Mouse (Mus musculus): Measurements from ENCODE around the gene Col24a1. TPM values are rescaled to one million over a fixed set of nuclear protein-coding genes. Genes with fewer than 3 reads are reported as not detected.

Col24a1 gene
- polyA plus RNA-seq, 1 experiment from 2014 or later = 4.6 TPM

GRCm38 (mm10) chr3:145356865-145357487, 64.7 kb downstream of the Col24a1 start:
- H3K36me3 ChIP-seq = no peaks in the 10 kb centered on the region
- H3K9me3 ChIP-seq = no peaks in the 10 kb centered on the region
- no peak overlapping the region for H3K27ac ChIP-seq
- 78% methylated on average over 6 of the region's 6 CpGs for WGBS
- no peak overlapping the region for H3K4me2 ChIP-seq (replicated peaks)
- no peak for ATAC-seq (ENCODE audit: insufficient number of reproducible peaks, insufficient read depth, low FRiP score, low TSS enrichment)
- no peak overlapping the region for H3K9ac ChIP-seq
- H3K4me3 ChIP-seq = no peak overlapping the region
- no peaks in the 10 kb centered on the region for H3K4me1 ChIP-seq
- no peaks in the 10 kb centered on the region for H3K27me3 ChIP-seq

- Histone ChIP-seq H3K27me3 (no peaks in the 10 kb centered on the region), H3K4me1 (no peaks in the 10 kb centered on the region), H3K9ac (no peak overlapping the region), H3K9me3 (no peaks in the 10 kb centered on the region), H3K4me3 (no peak overlapping the region), H3K4me2 (replicated peaks) (no peak overlapping the region), H3K27ac (no peak overlapping the region), H3K36me3 (no peaks in the 10 kb centered on the region)
- no peak for ATAC-seq (ENCODE audit: insufficient number of reproducible peaks, insufficient read depth, low FRiP score, low TSS enrichment)
- 41% methylated on average over 3 of the region's 3 CpGs for WGBS
Observed at GRCm38 (mm10) chr3:145365227-145365626, 73.0 kb downstream of the Col24a1 start.

GRCm38 (mm10) chr3:145367176-145367717, 75.0 kb downstream of the Col24a1 start:
- Histone ChIP-seq H3K4me3 (no peak overlapping the region), H3K4me2 (replicated peaks) (no peak overlapping the region), H3K36me3 (no peaks in the 10 kb centered on the region), H3K9ac (no peak overlapping the region), H3K27ac (no peak overlapping the region), H3K27me3 (no peaks in the 10 kb centered on the region), H3K9me3 (no peaks in the 10 kb centered on the region), H3K4me1 (no peaks in the 10 kb centered on the region)
- WGBS = 48% methylated on average over 4 of the region's 4 CpGs
- ATAC-seq (ENCODE audit: insufficient number of reproducible peaks, insufficient read depth, low FRiP score, low TSS enrichment) = no peak

GRCm38 (mm10) chr3:145376298-145376697, 84.0 kb downstream of the Col24a1 start:
- ATAC-seq (ENCODE audit: insufficient number of reproducible peaks, insufficient read depth, low FRiP score, low TSS enrichment) = no peak
- no peak overlapping the region for H3K27ac ChIP-seq
- H3K36me3 ChIP-seq = no peaks in the 10 kb centered on the region
- no peak overlapping the region for H3K4me3 ChIP-seq
- H3K9me3 ChIP-seq = no peaks in the 10 kb centered on the region
- WGBS = 92% methylated on average over 3 of the region's 3 CpGs
- H3K4me2 ChIP-seq (replicated peaks) = no peak overlapping the region
- H3K27me3 ChIP-seq = no peaks in the 10 kb centered on the region
- peaks cover 4% of the 10 kb centered on the region; the same call in 1 of the 2 replicates for H3K4me1 ChIP-seq
- no peak overlapping the region for H3K9ac ChIP-seq

- H3K9ac ChIP-seq = no peak overlapping the region
- H3K36me3 ChIP-seq = no peaks in the 10 kb centered on the region
- 57% methylated on average over 13 of the region's 13 CpGs for WGBS
- H3K4me2 ChIP-seq (replicated peaks) = no peak overlapping the region
- no peak for ATAC-seq (ENCODE audit: insufficient number of reproducible peaks, insufficient read depth, low FRiP score, low TSS enrichment)
- no peak overlapping the region for H3K4me3 ChIP-seq
- H3K4me1 ChIP-seq = no peaks in the 10 kb centered on the region
- H3K27ac ChIP-seq = peak overlapping the region; percentile 46; the same call in 1 of the 2 replicates
- no peaks in the 10 kb centered on the region for H3K9me3 ChIP-seq
- no peaks in the 10 kb centered on the region for H3K27me3 ChIP-seq
Observed at GRCm38 (mm10) chr3:145383095-145383494, 90.8 kb downstream of the Col24a1 start.

GRCm38 (mm10) chr3:145386434-145386833, 94.2 kb downstream of the Col24a1 start:
- no peaks in the 10 kb centered on the region for H3K27me3 ChIP-seq
- H3K9me3 ChIP-seq = no peaks in the 10 kb centered on the region
- no peak overlapping the region for H3K4me2 ChIP-seq (replicated peaks)
- no peak overlapping the region for H3K27ac ChIP-seq
- no peaks in the 10 kb centered on the region for H3K36me3 ChIP-seq
- H3K9ac ChIP-seq = no peak overlapping the region
- H3K4me3 ChIP-seq = no peak overlapping the region
- H3K4me1 ChIP-seq = no peaks in the 10 kb centered on the region
- no peak for ATAC-seq (ENCODE audit: insufficient number of reproducible peaks, insufficient read depth, low FRiP score, low TSS enrichment)

- ATAC-seq (ENCODE audit: insufficient number of reproducible peaks, insufficient read depth, low FRiP score, low TSS enrichment) = no peak
- Histone ChIP-seq H3K4me1 (0 out of 2 replicates have a peak, but pooled peaks cover 3% of the 10 kb centered on the region), H3K27ac (no peak overlapping the region), H3K27me3 (no peaks in the 10 kb centered on the region), H3K36me3 (no peaks in the 10 kb centered on the region), H3K9ac (no peak overlapping the region), H3K4me3 (no peak overlapping the region), H3K4me2 (replicated peaks) (no peak overlapping the region), H3K9me3 (no peaks in the 10 kb centered on the region)
- 83% methylated on average over 4 of the region's 4 CpGs for WGBS
Observed at GRCm38 (mm10) chr3:145390681-145391080, 98.4 kb downstream of the Col24a1 start.

- Histone ChIP-seq H3K27ac (peak overlapping the region; percentile 30; the same call in 1 of the 2 replicates), H3K9me3 (no peaks in the 10 kb centered on the region), H3K4me3 (no peak overlapping the region), H3K27me3 (no peaks in the 10 kb centered on the region), H3K36me3 (no peaks in the 10 kb centered on the region), H3K4me1 (0 out of 2 replicates have a peak, but pooled peaks cover 3% of the 10 kb centered on the region), H3K9ac (no peak overlapping the region), H3K4me2 (replicated peaks) (0 out of 2 replicates have a peak overlapping the region, but pooled peaks have one; percentile 0)
- no peak for ATAC-seq (ENCODE audit: insufficient number of reproducible peaks, insufficient read depth, low FRiP score, low TSS enrichment)
- WGBS = 55% methylated on average over 19 of the region's 19 CpGs
Observed at GRCm38 (mm10) chr3:145391986-145392659, 99.9 kb downstream of the Col24a1 start.

- no peak overlapping the region for H3K9ac ChIP-seq
- no peaks in the 10 kb centered on the region for H3K36me3 ChIP-seq
- no peak overlapping the region for H3K4me2 ChIP-seq (replicated peaks)
- WGBS = 94% methylated on average over 3 of the region's 3 CpGs
- no peak overlapping the region for H3K4me3 ChIP-seq
- no peak for ATAC-seq (ENCODE audit: insufficient number of reproducible peaks, insufficient read depth, low FRiP score, low TSS enrichment)
- no peaks in the 10 kb centered on the region for H3K27me3 ChIP-seq
- H3K9me3 ChIP-seq = no peaks in the 10 kb centered on the region
- H3K4me1 ChIP-seq = no peaks in the 10 kb centered on the region
- no peak overlapping the region for H3K27ac ChIP-seq
Observed at GRCm38 (mm10) chr3:145399173-145399572, 106.9 kb downstream of the Col24a1 start.

- Histone ChIP-seq H3K27me3 (no peaks in the 10 kb centered on the region), H3K9ac (no peak overlapping the region), H3K4me3 (no peak overlapping the region), H3K4me2 (replicated peaks) (no peak overlapping the region), H3K27ac (no peak overlapping the region), H3K9me3 (no peaks in the 10 kb centered on the region), H3K36me3 (no peaks in the 10 kb centered on the region), H3K4me1 (no peaks in the 10 kb centered on the region)
- 96% methylated on average over 10 of the region's 10 CpGs for WGBS
- ATAC-seq (ENCODE audit: insufficient number of reproducible peaks, insufficient read depth, low FRiP score, low TSS enrichment) = no peak
Observed at GRCm38 (mm10) chr3:145402257-145402656, 110.0 kb downstream of the Col24a1 start.

GRCm38 (mm10) chr3:145402994-145403393, 110.7 kb downstream of the Col24a1 start:
- no peak for ATAC-seq (ENCODE audit: insufficient number of reproducible peaks, insufficient read depth, low FRiP score, low TSS enrichment)
- no peak overlapping the region for H3K4me3 ChIP-seq
- no peaks in the 10 kb centered on the region for H3K36me3 ChIP-seq
- no peak overlapping the region for H3K27ac ChIP-seq
- no peaks in the 10 kb centered on the region for H3K4me1 ChIP-seq
- no peak overlapping the region for H3K9ac ChIP-seq
- no peak overlapping the region for H3K4me2 ChIP-seq (replicated peaks)
- H3K9me3 ChIP-seq = no peaks in the 10 kb centered on the region
- WGBS = 83% methylated on average over 6 of the region's 6 CpGs
- H3K27me3 ChIP-seq = no peaks in the 10 kb centered on the region

GRCm38 (mm10) chr3:145408045-145408444, 115.8 kb downstream of the Col24a1 start:
- Histone ChIP-seq H3K4me2 (replicated peaks) (no peak overlapping the region), H3K9me3 (no peaks in the 10 kb centered on the region), H3K36me3 (no peaks in the 10 kb centered on the region), H3K9ac (no peak overlapping the region), H3K4me3 (no peak overlapping the region), H3K27ac (no peak overlapping the region), H3K27me3 (no peaks in the 10 kb centered on the region), H3K4me1 (no peaks in the 10 kb centered on the region)
- no peak for ATAC-seq (ENCODE audit: insufficient number of reproducible peaks, insufficient read depth, low FRiP score, low TSS enrichment)
- WGBS = 69% methylated on average over 3 of the region's 3 CpGs
